Mouse (Mus musculus) right cerebral cortex, postnatal 36 days (tissue): Measurements from ENCODE around the gene Aqp7.

ENCODE experiments used
- DNase-seq, 2 experiments: peaks; one replicate each; pipeline ENCODE4 v3.0.0; 2022; ENCODE audit warnings: low spot score in 2 of 2, mixed read lengths in 1 of 2

Aqp7 gene

DNA sequence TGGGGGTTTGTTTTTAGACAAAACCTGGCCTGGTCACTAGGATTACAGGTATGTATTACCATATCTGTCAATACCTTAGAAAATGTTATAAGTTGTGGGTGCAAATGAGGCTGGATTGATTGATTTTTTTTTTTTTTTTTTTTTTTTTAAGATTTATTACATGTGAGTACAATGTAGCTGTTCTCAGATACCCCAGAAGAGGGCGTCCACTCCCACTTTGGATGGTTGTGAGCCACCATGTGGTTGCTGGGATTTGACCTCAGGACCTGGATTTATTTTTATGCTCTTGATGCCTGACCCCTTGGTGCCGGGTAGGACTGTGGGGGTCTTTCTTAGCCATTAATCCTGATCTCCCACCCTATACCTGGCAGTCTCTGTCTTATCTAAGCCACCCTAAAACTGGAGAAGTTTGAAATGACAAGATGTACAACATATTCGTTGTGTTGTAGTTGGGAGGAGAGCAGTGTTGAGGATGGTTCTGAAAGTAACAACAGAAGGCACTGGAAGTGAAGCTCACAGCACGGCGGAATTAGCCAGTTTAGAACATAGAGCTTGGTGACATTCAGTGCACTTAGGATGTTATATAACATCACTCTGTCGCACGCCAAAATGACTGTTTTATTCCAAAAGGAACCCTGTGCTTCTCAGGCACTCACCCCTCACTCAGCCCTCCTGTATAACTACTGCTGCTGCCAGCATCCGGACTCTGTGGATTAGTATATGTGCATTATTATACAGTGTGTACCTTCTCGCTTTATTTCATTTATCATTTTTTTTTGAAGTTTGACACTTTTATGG is 46.9 kb downstream of the Aqp7 start:
- no peak for DNase-seq

DNA sequence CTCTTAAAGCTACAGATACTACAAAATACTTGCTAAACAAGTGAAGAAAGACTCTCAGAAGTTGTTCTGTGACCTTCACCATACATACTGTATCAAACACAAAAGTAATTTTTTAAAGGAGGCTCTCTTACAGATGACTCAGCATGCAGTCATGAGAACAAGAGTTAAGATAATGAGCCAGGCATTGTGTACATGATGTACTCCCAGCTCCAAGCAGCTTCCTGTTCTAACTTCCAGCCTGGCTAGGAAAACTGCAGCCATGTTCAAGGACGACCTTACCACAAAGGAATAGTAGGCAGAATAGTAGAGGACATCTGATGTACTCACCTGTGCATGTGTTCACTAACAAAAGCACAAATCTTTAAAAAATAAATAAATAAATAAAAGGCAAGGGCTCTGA is 47.7 kb downstream of the Aqp7 start:
- no peak for DNase-seq

DNA sequence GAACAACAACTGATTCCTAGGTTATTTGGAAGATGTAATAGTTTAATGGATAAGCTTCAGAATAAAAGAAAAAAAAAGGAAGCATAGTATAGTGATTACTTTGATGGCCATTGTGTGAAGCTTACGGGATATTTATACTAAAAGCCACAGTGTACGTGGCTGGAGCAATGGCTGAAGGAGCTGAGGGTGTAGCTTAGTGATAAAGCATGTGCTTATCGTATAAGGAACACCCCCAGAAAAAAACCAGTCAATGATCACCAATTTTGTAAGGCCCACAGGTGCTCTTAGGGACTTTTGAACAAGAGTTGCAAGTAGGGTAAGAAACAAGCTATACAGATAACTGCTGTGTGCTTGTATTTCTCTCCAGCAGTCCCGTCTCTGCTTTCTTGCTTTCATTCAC is 50.0 kb downstream of the Aqp7 start:
- no peak for DNase-seq

DNA sequence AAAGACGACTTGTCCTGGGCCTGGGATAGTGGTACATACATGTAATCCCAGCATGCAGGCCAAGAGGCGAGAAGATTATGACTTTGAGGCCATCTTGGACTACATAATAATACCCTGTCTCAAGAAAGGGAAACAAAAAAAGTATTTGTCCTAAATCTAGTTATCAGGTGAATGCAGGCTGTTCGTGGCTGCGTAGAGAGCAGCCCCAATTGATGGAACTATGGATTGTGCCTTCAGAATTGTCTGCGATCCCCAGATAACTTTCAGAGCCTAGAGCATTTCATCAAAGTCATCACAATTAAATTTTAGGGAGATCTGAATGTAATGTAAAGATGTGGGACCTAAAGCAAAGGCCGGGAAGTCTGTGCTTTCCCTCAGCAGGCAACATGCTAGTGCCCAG is 51.6 kb downstream of the Aqp7 start:
- no peak for DNase-seq

DNA sequence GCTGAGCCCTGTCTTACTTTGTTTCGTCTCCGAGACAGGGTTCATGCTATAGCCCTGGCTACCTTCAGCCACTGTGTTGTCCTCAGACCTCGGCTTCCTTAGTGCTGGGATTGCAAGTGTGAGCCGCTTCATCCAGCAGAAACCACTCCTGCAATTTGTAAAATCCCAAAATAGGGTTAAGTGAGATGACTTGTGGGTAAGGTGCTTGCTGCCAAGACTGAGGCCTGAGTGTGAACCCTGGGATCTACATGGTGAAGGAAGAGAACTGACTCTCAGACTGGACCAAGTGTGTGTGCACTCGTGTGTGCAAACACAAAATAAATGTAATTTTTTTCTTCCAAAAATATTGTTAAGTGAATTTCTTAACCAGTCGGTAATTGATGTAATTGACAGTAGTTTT is 58.3 kb downstream of the Aqp7 start:
- no peak for DNase-seq

DNA sequence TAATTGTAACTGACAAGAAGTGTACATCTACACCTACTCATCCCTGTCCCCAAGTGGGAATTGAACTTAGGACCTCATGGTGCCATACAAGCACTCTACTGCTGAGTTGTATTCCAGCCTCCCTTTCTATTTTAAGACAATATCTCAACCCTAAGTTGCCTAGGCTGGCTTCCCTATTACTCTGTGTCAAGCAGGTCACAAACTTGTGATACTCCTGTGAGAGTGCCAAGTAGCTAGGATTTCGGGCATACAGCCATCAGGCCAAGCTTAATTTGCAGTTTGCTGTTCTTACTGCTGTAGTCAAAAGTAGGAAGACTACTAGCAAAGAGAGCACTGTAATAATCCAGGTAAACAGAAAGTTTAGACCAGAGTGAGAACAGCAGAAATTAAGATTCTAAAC is 64.3 kb downstream of the Aqp7 start:
- no peak for DNase-seq
